Mouse (Mus musculus) frontal cortex, postnatal 10 days (tissue): ENCODE data around the gene Iqcc.

ENCODE experiments used
- DNase-seq, 2 experiments: peaks; one replicate each; pipeline ENCODE4 v3.0.0; 2022; ENCODE audit warnings: low spot score in 2 of 2, mixed read lengths in 1 of 2

The Iqcc gene

DNA sequence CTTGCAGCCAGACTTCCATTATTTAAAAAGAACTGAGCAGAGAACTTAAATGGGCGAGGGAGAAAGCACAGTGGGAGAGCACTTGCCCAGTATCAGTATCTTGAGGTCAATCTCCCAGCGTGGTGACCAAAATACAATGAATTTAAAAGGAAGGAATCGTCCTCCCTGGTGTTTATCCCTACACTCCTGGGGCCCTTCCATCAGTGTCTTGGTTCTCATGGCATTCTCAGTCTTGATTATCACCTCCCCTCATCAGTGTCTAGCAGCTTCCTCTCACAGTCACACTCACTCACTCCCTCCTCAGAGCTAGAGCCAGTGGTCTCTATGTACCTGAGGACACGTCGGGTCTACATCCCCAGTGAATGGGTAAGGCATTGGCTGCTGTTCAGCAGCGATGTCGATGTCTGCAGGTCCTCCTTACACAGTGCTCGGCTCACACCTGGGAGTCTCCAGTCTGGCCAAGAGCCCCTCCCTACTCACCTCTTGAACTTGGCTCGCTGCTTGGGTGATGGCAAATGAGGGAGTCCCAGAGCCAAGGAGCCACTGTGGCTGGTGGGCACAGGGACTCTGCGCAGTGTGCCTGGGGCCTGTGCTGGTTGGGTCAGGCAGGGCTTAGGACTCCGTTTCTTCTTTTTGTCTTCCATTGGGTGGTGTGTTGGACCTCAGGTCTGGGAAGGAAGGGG, 3.4 kb upstream of the Iqcc start:
- no peak for DNase-seq

DNA sequence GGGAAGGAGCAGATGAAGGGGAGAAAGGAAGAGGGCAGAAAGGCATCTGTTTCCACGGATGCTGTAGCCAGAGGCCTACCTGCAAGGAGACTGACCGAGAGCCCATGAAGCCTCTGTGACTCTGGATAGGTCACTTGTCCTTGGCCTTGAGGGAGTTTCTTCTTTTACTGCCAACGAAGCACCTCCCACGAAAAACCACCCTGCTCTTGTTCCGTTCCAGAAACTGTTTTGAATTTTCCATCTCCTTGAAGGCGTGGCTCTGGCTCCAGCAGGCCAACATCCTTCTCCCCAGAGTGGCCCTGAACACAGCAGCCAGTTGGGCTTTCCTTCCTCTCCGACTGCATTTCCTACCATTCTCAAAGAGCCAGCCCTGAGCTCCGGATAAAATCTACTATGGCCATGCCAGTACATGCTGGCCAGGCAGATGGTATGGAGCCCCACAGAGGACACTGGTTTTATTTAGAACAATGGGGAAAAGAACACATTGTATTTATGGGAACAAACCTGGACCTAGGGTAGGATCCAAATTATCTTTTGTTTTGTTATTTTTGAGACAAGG, 2.5 kb upstream of the Iqcc start:
- DNase-seq: no peak

DNA sequence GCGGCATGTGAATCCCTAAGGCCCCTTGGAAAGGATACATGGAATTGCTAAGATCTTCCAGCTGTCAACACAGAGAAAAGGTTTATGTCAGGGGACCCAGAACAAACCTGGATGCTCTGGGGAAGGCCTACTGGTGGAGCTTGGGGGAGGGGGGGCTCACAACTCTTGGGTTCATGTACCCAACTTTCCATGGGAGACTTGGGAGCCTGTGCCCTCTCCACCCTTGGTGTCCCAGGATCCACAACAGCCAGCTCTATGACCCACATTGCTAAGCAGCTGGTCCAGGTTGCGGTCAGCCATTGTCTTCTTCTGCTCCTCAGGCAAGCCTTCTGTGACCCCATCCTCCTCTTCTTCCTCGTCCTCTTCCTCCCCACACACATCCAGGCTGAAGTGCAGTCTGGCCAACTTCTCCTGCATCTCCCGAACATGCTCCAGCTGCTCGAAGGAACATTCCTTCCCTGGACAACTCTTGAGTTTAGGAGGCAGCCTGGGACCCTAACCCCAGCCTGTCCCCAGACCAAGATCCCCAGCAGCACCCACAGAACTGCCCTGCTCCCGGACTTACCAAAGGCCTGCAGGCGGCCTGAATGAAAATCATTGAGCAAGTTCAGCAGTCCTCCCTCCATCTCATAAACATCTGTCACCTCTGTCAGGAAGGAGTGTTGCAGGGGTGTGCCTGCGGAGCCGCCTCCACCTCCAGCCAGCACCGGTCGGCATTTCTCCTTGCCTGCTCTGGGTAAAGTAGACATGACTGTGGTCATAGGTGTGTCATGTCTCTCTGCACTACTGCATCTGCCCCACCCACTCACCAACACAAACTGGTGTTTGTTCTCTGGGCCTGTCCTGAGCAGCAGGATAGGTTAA, 1.8 kb upstream of the Iqcc start:
- no peak for DNase-seq

DNA sequence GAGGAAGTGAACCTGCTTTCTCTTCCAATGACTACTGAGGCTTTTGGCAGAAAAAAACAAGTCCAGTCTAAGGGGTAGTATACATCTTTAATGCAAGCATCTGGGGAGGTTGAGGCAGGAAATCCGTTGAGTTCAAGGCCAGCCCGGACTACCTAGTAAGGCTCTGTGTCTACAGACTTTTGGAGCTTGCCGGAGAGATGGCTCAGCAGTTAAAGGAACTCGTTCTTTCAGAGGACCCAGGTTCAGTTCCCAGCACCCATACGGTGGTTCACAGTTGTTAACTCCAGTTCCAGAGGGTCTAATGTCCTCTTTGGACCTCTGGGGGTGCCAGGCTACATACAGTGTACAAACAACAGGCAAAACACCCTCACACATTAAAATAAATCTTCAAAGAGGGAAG, 868 bp downstream of the Iqcc start:
- DNase-seq: no peak

DNA sequence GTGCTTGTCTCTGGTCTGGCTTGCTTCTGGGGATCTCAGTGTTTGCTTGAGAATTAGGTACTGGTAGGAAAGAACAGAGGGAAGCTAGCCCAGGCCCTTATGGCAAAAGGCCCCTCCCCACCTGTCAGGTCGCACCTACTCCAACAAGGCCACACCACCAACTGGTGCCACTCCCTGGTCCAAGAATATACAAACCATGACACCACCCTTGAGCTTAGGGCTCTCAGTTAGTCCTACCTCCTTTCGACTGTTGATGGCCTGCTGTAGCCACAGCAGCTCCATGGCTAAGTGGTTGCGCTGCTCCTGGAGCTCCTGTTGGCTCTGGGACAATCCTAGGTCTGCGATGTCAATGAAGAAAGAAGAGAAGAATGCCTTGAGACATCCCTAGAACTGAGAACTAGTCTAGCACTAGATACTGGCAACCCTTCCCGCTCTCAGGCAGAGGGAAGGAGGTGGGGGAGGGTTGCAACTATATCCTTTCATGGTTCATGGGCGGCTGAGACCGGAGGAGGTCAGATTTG, 1.7 kb downstream of the Iqcc start:
- DNase-seq: no peak

DNA sequence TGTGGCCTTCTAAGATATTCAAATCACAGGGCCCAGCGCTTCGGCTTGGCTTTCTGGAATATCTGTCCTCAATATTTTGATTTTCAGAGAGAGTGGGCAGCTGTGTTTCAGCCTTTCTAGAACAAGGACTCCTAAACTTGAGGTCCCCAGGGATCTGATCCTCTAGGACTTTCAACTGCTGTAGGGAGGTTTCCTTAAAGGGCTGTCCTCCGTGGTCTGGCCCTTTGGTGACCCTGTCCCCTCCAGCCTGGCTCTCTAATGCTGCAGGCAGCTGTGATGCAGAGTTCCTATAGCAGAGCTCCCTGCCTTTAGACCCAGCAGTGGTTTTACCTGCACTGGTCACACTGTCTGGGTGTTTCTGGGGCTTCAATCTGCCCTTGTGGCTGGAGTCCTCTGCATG, 2.3 kb downstream of the Iqcc start:
- no peak for DNase-seq

DNA sequence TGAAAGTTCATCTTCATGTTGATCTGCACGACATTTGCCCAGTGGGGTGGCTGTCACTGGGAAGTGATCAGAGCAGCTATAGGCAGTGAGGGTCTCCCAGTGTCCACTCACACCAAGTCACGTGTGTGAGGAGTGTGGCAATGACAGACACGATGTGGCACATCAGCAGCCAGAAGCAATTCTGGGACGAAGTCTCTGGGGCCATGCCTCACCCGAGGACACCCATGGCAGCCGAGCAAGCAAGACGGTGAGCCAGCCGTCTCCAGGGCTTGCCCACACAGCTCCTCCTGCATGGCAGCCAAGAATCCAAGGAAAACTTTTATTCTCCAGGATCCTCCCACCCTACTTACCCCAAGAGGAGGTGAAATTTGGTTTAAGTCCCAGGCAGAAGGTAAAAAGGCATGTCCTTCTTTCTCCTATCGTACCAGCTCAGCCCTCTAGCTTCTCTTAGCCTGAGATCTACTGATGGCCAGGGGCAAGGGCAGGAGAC, 3.1 kb downstream of the Iqcc start:
- DNase-seq: no peak

DNA sequence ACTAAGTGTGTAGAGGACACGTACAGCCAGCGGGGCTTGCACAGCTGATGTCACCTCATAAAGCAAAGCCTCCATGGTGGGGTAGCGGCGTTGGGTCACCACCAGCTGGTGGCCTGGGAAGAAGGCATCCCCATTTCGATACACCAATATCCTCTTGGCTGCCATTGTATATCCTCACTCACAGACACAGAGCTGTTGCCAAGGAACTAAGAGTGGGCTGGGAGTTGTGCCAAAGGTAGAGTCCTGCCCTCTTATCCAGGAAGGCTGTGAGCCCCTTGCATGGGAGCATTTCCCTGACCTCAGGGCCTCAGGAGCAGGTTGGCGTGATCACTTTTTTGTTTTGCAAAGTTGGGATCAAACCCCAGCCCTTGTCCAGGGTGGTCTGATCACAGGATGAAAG, 4.8 kb downstream of the Iqcc start, which contains the start of gene Dcdc2b:
Gene Dcdc2b (minus strand): TSS at position 165 of the 400 bp plus-strand sequence.
- no peak for DNase-seq

DNA sequence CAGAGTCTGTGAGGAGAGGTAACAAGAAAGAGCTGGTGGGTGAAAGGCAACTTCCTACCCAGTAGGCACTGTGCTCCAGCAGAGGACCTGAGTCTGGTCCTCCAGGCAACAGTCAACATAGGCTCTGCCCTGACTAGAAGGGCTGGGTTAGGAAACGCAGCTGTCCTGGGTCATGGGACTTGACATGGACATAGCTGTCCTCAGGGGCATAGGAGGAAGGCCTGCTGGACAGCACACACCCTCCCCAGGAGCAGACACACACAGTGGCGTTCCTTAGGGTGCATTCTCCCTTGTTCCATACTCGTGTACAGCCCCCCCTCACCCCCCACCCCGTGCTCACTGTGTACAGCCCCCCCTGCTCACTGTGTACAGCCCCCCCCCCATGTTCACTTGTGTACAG, 8.4 kb downstream of the Iqcc start:
- no peak for DNase-seq

DNA sequence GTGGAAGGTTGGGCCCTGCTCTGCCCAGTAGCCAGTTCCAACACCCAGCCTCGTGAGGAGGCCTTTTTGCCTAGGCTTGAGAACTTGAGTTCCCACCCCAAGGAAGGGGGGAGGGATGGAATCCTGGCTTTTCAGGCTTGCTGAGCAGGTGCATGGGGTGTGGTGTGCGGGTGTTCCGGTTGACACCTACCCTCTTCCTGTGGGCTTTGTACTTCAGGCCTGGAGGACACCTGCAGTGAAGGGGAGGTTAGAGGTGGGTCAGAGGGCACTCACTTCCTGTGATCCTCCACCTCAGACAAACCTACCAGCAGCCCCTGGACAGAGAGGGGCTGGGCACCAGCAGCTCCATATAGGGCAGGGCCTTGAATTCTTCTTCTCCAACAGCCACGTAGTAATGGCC, 8.9 kb downstream of the Iqcc start:
- DNase-seq: no peak

DNA sequence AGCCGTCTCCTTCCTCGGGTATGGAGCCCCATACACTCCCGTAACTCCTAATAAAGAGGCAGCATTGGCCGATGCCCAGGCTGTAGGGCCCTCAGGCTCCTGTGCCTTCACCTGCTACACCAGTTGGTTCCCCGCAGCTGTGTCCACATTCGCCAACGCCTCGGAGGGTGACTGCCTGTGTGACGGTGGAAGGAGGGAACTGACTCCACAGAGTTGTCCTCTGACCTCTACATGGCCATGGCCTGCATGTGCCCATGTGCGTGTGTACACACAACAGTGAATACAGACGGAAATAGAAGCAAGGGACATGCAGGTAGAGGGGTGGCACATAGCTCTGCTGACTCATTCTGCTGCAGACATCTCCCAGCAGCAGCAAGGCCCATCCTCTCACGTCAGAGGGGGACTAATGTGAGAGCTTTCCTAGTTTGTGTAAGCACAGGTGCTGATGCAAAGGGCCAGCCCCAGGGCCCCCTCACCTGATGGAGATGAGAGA, 9.7 kb downstream of the Iqcc start:
- DNase-seq: no peak

DNA sequence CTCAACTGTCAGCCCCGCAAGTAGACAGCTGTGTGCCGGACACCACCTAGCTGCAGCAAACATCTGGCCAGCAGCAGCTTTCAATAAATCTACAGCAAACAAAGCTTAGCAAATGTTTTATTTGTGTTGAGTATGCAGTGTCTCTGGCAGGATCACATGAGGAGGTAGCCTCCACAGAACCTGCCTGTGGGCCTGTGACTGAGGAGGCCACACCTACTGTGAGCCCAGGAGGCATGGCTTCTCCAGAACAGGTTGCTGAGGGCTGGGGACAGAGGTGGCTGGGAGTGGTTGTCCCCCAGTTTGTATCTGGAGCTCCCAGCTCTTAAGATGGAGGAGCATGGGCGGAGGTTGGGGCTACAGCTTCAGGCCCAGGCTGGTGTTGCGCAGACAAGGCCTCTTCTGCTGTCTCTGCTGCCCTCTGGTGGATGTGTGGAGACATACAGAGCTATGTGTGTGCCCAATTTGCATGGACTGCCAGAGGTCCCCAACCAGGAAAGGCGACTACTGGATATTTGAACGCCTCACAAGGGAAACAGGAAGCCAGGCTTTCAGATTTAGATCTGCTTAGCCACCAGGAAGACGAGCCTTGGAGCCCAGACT, 10.4 kb downstream of the Iqcc start:
- peak in 1 of 2 experiments; percentile 77 for DNase-seq

DNA sequence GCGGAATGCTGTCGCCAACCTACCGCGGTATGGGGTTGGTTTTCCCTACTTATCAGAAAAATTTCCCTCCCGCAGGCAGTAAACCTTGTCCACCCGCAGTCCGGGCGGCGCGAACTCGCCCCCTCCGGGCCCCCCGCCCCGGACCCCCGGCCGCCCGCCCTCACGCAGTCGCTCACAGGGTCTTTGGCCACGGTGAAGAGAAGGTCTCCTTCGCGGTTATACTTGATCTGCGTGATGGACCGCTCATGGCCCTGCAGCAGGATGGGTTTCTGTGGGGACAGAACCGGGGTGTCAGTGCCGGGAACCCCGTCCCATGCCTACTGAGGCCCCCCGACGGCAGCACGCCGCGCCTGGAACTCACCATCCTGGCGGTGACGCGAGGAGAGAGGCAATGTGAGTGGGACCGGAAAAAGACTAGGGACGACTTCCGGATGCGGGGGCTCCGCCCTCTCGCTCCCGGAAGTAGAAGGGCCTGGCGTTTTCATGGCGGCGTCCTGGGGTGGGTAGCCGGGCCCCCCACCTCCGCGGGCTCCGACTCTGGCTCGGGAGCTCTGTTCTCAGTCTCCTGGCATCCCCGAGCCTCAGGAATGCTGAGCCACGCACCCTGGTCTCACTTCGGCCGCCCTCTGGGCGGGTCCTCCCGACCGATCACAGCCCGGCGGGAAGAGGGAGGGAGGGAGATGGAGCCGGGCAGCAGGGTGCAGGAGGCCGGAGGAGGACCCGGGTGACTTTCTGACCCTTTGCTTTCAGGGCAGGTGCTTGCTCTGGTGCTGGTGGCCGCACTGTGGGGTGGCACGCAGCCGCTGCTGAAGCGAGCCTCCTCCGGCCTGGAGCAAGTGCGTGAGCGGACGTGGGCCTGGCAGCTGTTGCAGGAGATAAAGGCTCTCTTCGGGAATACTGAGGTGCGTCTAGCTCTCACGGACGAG, 18.4 kb downstream of the Iqcc start, which contains the start of the genes Eif3i and Tmem234:
Gene Eif3i (minus strand): TSS at position 416 of the 926 bp plus-strand sequence.
Gene Tmem234 (plus strand): TSS at position 436 of the 926 bp plus-strand sequence.
- DNase-seq: peak; percentile 75 to 83

DNA sequence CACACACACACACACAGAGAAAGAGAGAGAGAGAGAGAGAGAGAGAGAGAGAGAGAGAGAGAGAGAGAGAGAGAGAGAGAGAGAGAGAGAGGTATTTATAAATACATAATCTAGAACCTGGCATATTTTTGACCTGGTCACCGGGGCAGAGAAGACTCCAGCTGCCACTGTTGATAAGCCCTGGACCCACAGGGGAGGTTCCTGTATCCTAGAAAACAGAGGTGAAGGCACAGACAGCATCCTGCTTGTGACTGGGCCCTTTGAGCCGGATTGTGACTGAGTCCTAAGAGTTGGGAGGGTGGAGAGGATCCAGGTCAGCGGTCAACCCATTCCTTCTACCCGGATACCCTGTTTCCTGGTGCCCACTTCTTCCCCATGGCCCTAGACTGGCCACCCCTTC, 30.0 kb downstream of the Iqcc start:
- DNase-seq: no peak

DNA sequence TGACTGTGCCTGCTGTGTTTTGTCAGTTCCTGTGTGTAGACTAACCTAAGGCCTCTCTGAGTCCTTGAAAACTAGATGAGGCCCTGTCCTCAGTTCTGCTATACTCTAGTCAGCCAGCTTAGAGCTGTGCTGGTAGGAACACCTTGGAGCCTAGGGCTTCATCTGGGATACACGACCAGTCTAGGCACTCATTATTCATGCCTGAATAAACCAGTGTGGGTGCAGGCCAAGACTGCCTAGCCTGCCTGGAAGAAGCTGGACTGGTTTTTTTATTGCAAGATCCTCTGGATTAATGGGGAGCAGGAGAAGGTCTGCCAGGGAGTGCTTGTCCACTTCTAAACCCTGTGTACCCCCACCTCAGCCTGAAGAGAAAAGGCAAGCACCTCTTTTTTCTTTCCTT, 32.0 kb downstream of the Iqcc start:
- no peak for DNase-seq

DNA sequence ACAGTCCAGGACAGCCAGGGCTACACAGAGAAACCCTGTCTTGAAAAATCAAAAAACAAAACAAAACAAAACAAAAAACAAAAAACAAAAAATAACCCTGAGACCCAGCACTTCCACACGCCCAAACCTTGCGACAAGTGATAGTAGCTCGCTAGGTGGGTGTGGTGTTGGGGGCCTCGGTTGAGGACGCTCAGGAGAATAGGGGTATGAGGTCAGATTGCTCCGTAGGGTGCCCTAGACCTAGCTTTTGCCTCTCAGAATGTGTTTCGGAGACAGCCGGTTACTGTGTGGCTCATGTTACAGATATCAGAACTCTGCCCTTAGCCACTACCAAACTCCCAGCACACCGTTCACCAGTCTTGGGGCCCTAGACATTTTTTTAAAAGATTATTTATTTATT, 33.1 kb downstream of the Iqcc start:
- DNase-seq: no peak

DNA sequence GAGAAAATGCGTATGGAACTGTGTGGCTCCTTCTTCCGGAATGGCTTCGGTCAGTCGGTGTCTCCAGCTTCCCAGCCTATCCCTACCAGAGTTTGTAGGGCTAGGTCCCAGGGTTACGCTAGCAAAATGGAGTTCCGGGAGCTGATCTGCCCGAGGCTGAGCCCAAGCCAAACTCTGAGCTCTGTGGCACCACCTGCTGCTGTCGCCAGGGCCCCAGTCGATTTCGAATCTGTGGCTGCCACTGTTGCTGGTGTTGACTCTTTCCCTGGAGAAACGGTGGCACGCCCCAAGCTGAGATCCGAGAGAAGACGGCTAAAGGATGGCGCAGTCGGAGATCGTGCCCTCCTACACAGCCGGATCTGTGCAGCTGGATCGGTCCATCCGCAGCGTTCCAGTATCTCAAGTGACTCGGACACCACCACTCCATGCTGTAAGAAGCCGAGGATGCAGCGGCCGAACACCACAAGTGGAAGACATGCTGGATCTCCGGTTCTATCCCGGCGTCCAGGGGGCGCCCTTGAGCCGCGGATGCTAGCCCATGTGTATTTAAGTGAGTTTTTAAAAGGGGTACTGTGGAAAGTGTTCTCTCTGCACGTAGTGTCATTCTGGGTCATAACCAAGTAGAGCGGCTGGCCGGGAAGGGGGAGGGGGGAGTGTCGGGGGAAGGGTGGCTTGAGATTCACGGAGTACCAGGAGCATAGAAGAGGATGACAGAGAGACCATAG, 33.9 kb downstream of the Iqcc start:
- peak; percentile 69 to 73 for DNase-seq

DNA sequence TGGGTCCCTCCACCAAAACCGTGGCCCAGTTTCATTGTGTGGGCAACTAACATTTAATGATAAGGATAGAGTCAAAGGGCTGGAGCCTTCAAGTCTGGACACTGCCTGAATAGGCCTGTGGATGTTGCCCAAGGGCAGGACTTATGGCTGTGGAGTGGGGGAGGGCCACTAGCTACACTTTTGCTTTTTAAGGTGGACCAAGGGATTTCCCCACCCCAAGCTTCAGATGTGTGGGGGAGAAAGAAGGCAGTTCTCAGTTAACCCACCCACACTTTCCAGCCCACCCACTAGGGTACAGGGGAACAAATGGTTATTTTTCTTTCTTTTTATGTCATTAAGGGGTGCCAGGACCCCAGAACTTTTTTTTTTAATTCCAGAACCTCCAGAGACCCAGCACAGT, 34.5 kb downstream of the Iqcc start:
- no peak for DNase-seq

DNA sequence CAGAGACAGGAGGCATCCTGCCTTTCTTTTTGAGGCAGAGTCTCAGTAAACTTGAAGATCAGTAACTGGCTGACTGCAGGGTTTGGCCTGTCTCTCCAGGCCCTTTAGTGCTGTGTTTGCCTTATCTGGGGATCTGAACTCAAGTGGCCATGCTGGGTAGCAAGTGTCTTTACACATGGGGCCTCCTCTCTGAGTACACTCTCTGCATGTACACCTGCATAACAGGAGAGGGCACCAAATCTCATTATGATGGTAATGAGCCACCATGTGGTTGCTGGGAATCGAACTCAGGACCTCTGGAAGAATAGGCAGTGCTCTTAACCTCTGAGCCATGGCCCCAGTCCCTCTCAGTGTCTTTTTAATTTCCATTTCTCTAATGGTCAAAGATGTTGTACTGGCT, 36.6 kb downstream of the Iqcc start:
- no peak for DNase-seq

DNA sequence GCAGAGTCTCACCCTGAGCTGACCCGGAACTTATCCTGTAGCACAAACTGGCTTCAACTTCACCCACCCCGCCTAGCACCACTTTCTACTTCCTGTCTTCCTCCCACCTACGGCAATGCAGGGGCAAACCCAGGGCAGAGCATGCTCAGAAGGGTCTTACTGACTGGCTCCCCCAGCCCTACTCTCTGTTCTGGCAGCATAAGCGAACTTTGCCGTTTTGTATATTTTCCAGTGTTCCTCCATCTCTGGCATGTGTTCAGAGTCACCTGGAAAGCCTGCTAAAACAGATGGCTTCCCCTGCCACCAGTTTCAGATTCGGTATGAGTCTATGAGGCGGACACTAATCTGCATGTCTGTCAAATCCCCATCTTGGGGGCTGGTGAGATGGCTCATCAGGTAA, 38.6 kb downstream of the Iqcc start:
- DNase-seq: no peak
